Mouse (Mus musculus) liver, adult 2 months (tissue): ENCODE data around the gene Lyar.

ENCODE experiments used
- CTCF ChIP-seq: fragments of 200-500 bp; IDR thresholded peaks from 2 replicates; pipeline ENCODE4 v1.5.1; 2011; ENCODE audit warnings: low read depth, low read length, control low read depth
- POLR2A ChIP-seq: fragments of 200-500 bp; IDR thresholded peaks from 2 replicates; pipeline ENCODE4 v1.6.1; 2011; ENCODE audit warnings: low read length, control low read depth; ENCODE audit not compliant: insufficient read depth; ENCODE audit errors: extremely low read depth

DNA sequence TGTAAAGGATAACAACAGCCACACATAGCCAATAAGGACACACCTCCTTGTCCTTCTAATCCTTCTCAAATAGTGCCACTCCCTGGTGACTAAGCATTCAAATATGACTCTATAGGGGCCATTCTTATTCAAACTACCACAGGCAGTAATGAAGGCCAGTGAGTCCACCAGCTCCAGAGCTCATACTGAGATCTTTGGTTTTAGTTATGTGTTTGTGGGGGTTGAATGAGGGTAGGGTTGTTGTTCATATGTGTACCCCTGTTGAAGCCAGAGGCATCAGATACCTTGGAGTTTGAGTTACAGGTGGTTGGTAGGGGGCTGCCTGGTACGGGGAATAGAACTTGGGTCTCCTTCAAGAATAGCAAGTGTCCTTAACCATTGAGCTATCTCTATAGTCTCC, 36.3 kb downstream of the Lyar start:
- TF ChIP-seq CTCF, result no peak
- no peak for TF ChIP-seq POLR2A
